Mouse (Mus musculus) MEL (cell line): Measurements from ENCODE around the gene Ppp1r12a. TPM values are rescaled to one million over a fixed set of nuclear protein-coding genes. Genes with fewer than 3 reads are reported as not detected.

ENCODE experiments used
- DNase-seq: peaks from one replicate; pipeline ENCODE4 v3.0.0; 2011; ENCODE audit warnings: low read depth, low spot score
- H3K27ac ChIP-seq: 2 replicates; pipeline ENCODE4 v1.5.1; 2012; ENCODE audit warnings: low read depth, mild to moderate bottlenecking, control low read depth, low read length, moderate library complexity; ENCODE audit not compliant: control insufficient read depth
- H3K27me3 ChIP-seq, 2 experiments: fragments of 150-350 bp in 1 of 2; sonication (generic) in 1 of 2; 2 replicates each; pipeline ENCODE4 v1.6.1; 2012; ENCODE audit warnings: low read length in 2 of 2, mild to moderate bottlenecking in 2 of 2, improper control_type of control experiment in 1 of 2, moderate library complexity in 1 of 2; ENCODE audit not compliant: insufficient read depth in 2 of 2, control insufficient read depth in 1 of 2
- H3K36me3 ChIP-seq, 2 experiments: 2 replicates each; pipeline ENCODE4 v1.6.1; 2012 to 2014; ENCODE audit warnings: low read length in 2 of 2, improper control_type of control experiment in 1 of 2, inconsistent platforms in 1 of 2, mild to moderate bottlenecking in 1 of 2; ENCODE audit not compliant: insufficient read depth in 2 of 2, control insufficient read depth in 1 of 2
- H3K4me1 ChIP-seq, 2 experiments: fragments of 150-350 bp in 1 of 2; sonication (generic) in 1 of 2; 2 replicates each; pipeline ENCODE4 v1.6.1; 2012; ENCODE audit warnings: low read length in 2 of 2, improper control_type of control experiment in 1 of 2, mild to moderate bottlenecking in 1 of 2; ENCODE audit not compliant: insufficient read depth in 2 of 2, control insufficient read depth in 1 of 2
- H3K4me3 ChIP-seq, 2 experiments: fragments of 150-350 bp in 1 of 2; sonication (generic) in 1 of 2; 2 replicates each; pipeline ENCODE4 v1.5.1; 2012; ENCODE audit warnings: low read depth in 2 of 2, low read length in 2 of 2, mild to moderate bottlenecking in 2 of 2, moderate library complexity in 2 of 2, control low read depth in 1 of 2, improper control_type of control experiment in 1 of 2; ENCODE audit not compliant: control insufficient read depth in 1 of 2, insufficient read depth in 1 of 2
- H3K79me2 ChIP-seq: 2 replicates; pipeline ENCODE4 v1.6.1; 2012; ENCODE audit warnings: mild to moderate bottlenecking, low read length, moderate library complexity; ENCODE audit not compliant: control insufficient read depth, poor library complexity, insufficient read depth
- H3K9ac ChIP-seq: 2 replicates; pipeline ENCODE4 v1.6.1; 2012; ENCODE audit warnings: low read depth, mild to moderate bottlenecking, control low read depth, low read length, moderate library complexity; ENCODE audit not compliant: control insufficient read depth, poor library complexity, severe bottlenecking
- H3K9me3 ChIP-seq: fragments of 150-350 bp; sonication (generic); replicated peaks from 2 replicates; pipeline ENCODE4 v1.6.1; 2012; ENCODE audit warnings: mild to moderate bottlenecking, low read length, improper control_type of control experiment, moderate library complexity; ENCODE audit not compliant: insufficient read depth
- CHD1 ChIP-seq: IDR thresholded peaks from 2 replicates; pipeline ENCODE4 v1.6.1; 2012; ENCODE audit warnings: low read depth, mild to moderate bottlenecking, inconsistent platforms, low read length, improper control_type of control experiment
- CTCF ChIP-seq, 3 experiments: IDR thresholded peaks in 2 of 3; conservative IDR thresholded peaks in 1 of 3; 2 replicates each; pipeline ENCODE4 v1.5.1; 2011 to 2012; ENCODE audit warnings: low read length in 3 of 3, low read depth in 2 of 3, mild to moderate bottlenecking in 2 of 3, improper control_type of control experiment in 1 of 3, inconsistent platforms in 1 of 3, mixed read lengths in 1 of 3, moderate library complexity in 1 of 3; ENCODE audit not compliant: control insufficient read depth in 1 of 3, insufficient read depth in 1 of 3, poor library complexity in 1 of 3, severe bottlenecking in 1 of 3
- E2F4 ChIP-seq: IDR thresholded peaks from 2 replicates; pipeline ENCODE4 v1.6.1; 2011; ENCODE audit warnings: low read depth, low read length, improper control_type of control experiment, borderline replicate concordance
- KAT2A ChIP-seq: conservative IDR thresholded peaks from 2 replicates; pipeline ENCODE4 v1.6.1; 2012; ENCODE audit warnings: low read depth, low read length, improper control_type of control experiment, inconsistent platforms
- MAFK ChIP-seq: IDR thresholded peaks from 2 replicates; pipeline ENCODE4 v1.6.1; 2011; ENCODE audit warnings: low read depth, mild to moderate bottlenecking, low read length, improper control_type of control experiment, borderline replicate concordance
- MXI1 ChIP-seq: IDR thresholded peaks from 2 replicates; pipeline ENCODE4 v1.6.1; 2011; ENCODE audit warnings: mild to moderate bottlenecking, low read depth, low read length, improper control_type of control experiment
- MYC ChIP-seq: IDR thresholded peaks from 2 replicates; pipeline ENCODE4 v1.6.1; 2011; ENCODE audit warnings: low read depth, mild to moderate bottlenecking, low read length, improper control_type of control experiment, moderate library complexity
- NELFE ChIP-seq: IDR thresholded peaks from 2 replicates; pipeline ENCODE4 v1.6.1; 2011; ENCODE audit warnings: low read depth, low read length, improper control_type of control experiment
- POLR2A ChIP-seq, 2 experiments: IDR thresholded peaks; 2 replicates each; pipeline ENCODE4 v1.6.1; 2011 to 2012; ENCODE audit warnings: low read length in 2 of 2, mild to moderate bottlenecking in 2 of 2, control low read depth in 1 of 2, improper control_type of control experiment in 1 of 2, low read depth in 1 of 2, moderate library complexity in 1 of 2; ENCODE audit not compliant: control insufficient read depth in 1 of 2, insufficient read depth in 1 of 2, poor library complexity in 1 of 2
- POLR2AphosphoS5 ChIP-seq: IDR thresholded peaks from 2 replicates; pipeline ENCODE4 v1.6.1; 2012; ENCODE audit warnings: low read depth, borderline replicate concordance, mild to moderate bottlenecking, inconsistent platforms, low read length, moderate library complexity, mixed read lengths
- RAD21 ChIP-seq: IDR thresholded peaks from 2 replicates; pipeline ENCODE4 v1.6.1; 2011; ENCODE audit warnings: mild to moderate bottlenecking, low read depth, low read length, improper control_type of control experiment
- TAL1 ChIP-seq: IDR thresholded peaks from 2 replicates; pipeline ENCODE4 v1.6.1; 2012; ENCODE audit warnings: mild to moderate bottlenecking, inconsistent platforms, low read length, moderate library complexity, mixed read lengths
- UBTF ChIP-seq: IDR thresholded peaks from 2 replicates; pipeline ENCODE4 v1.6.1; 2012; ENCODE audit warnings: low read depth, mild to moderate bottlenecking, inconsistent platforms, low read length, improper control_type of control experiment, moderate library complexity, borderline replicate concordance; ENCODE audit not compliant: insufficient read depth
- USF2 ChIP-seq, 2 experiments: IDR thresholded peaks; 2 replicates each; pipeline ENCODE4 v1.6.1; 2011 to 2012; ENCODE audit warnings: improper control_type of control experiment in 2 of 2, low read length in 2 of 2, borderline replicate concordance in 1 of 2, inconsistent platforms in 1 of 2, low read depth in 1 of 2, mild to moderate bottlenecking in 1 of 2; ENCODE audit not compliant: insufficient read depth in 1 of 2
- ZKSCAN1 ChIP-seq: IDR thresholded peaks from 2 replicates; pipeline ENCODE4 v1.6.1; 2012; ENCODE audit warnings: low read depth, mild to moderate bottlenecking, inconsistent platforms, low read length, improper control_type of control experiment, moderate library complexity
- ZMIZ1 ChIP-seq: IDR thresholded peaks from 2 replicates; pipeline ENCODE4 v1.6.1; 2012; ENCODE audit warnings: low read depth, mild to moderate bottlenecking, inconsistent platforms, low read length, improper control_type of control experiment, moderate library complexity
- ZNF384 ChIP-seq: IDR thresholded peaks from 2 replicates; pipeline ENCODE4 v1.6.1; 2012; ENCODE audit warnings: low read depth, mild to moderate bottlenecking, inconsistent platforms, low read length, improper control_type of control experiment
- polyA plus RNA-seq, 2 experiments: library from polyadenylated mRNA; stranded (reverse) in 1 of 2; unstranded in 1 of 2; fragments of >175 nt in 1 of 2; fragments of >200 nt in 1 of 2; gene quantifications; 2 replicates each; pipeline versions ENCODE4 v1.2.1 to v1.2.4; 2012; ENCODE audit warnings: low replicate concordance in 2 of 2, low read depth in 1 of 2; ENCODE audit not compliant: insufficient read length in 2 of 2, insufficient read depth in 1 of 2, missing spikeins in 1 of 2
- total RNA-seq: library from RNA; depleted of rRNA; stranded (reverse); fragments of 300-350 nt; gene quantifications from 2 replicates; pipeline ENCODE4 v1.2.3, GENCODE M21; 2012

Ppp1r12a gene
- total and polyA plus RNA-seq, 3 experiments, result 46.5 to 86.6 (median 59.1) TPM

GRCm38 (mm10) chr10:108293620-108294195 lies 131.7 kb downstream of the Ppp1r12a start:
- no peaks in the 10 kb centered on the region for H3K27me3 ChIP-seq
- no peak overlapping the region for H3K9ac ChIP-seq
- H3K9me3 ChIP-seq, result no peaks in the 10 kb centered on the region
- no peaks in the 10 kb centered on the region for H3K4me1 ChIP-seq
- TF ChIP-seq MAFK (no peak), MYC (no peak), MXI1 (no peak), POLR2A (IDR thresholded peaks at IDR 0.05; ENCODE audit: control insufficient read depth in 1 of 2, insufficient read depth in 1 of 2, low read depth in 1 of 2, low read length in 2 of 2, poor library complexity in 1 of 2) (no peak), NELFE (no peak), ZNF384 (no peak), CTCF (IDR thresholded peaks at IDR 0.05 in 2 of 3, conservative IDR thresholded peaks at IDR 0.05 in 1 of 3; ENCODE audit: control insufficient read depth in 1 of 3, insufficient read depth in 1 of 3, low read depth in 2 of 3, low read length in 3 of 3, poor library complexity in 1 of 3, severe bottlenecking in 1 of 3) (no peak), RAD21 (no peak), POLR2AphosphoS5 (no peak)
- TF ChIP-seq, all 39 proteins: peak for 0
- DNase-seq, result no peak
- H3K79me2 ChIP-seq, result no peaks in the 10 kb centered on the region
- H3K4me3 ChIP-seq, result no peak overlapping the region
- H3K27ac ChIP-seq, result no peak overlapping the region
- H3K36me3 ChIP-seq, result no peaks in the 10 kb centered on the region

GRCm38 (mm10) chr10:108294766-108295165 lies 132.8 kb downstream of the Ppp1r12a start:
- H3K36me3 ChIP-seq, result no peaks in the 10 kb centered on the region
- no peaks in the 10 kb centered on the region for H3K27me3 ChIP-seq
- no peaks in the 10 kb centered on the region for H3K79me2 ChIP-seq
- H3K9ac ChIP-seq, result no peak overlapping the region
- no peaks in the 10 kb centered on the region for H3K9me3 ChIP-seq
- H3K27ac ChIP-seq, result no peak overlapping the region
- TF ChIP-seq RAD21 (no peak), ZKSCAN1 (no peak), KAT2A (no peak), USF2 (IDR thresholded peaks at IDR 0.05; ENCODE audit: borderline replicate concordance in 1 of 2, insufficient read depth in 1 of 2, low read depth in 1 of 2, low read length in 2 of 2) (no peak), TAL1 (no peak), CHD1 (no peak), UBTF (no peak), E2F4 (no peak), ZMIZ1 (no peak)
- H3K4me3 ChIP-seq, result no peak overlapping the region
- DNase-seq, result no peak
- no peaks in the 10 kb centered on the region for H3K4me1 ChIP-seq
